Mouse (Mus musculus): Measurements from ENCODE around the gene Gpr156.

GRCm38 (mm10) chr16:37911086-37911485 lies 5.2 kb upstream of the Gpr156 start:
- TF ChIP-seq MAFK (IDR thresholded peaks at IDR 0.05; ENCODE audit: insufficient read depth, low read depth, low read length) (no peak), HCFC1 (IDR thresholded peaks at IDR 0.05; ENCODE audit: borderline replicate concordance, insufficient read depth, low read length) (no peak)

Data from ES-E14 (cell line).